Mouse (Mus musculus) heart, postnatal 0 days (tissue): ENCODE results near the gene Dohh.

Source experiments
- CTCF ChIP-seq: IDR thresholded peaks from 2 replicates; pipeline ENCODE4 v1.5.1; 2016; ENCODE audit warnings: antibody characterized with exemption, control low read depth, low read depth
- EP300 ChIP-seq: IDR thresholded peaks from 2 replicates; pipeline ENCODE4 v1.6.1; 2016; ENCODE audit warnings: antibody characterized with exemption, low read depth

GRCm38 (mm10) chr10:81418216-81419070 is 34.2 kb downstream of the Dohh start:
- no peak for TF ChIP-seq CTCF
- no peak for TF ChIP-seq EP300
